17 mouse cellular contexts compared by ENCODE assay signal in the genomic region with DNA sequence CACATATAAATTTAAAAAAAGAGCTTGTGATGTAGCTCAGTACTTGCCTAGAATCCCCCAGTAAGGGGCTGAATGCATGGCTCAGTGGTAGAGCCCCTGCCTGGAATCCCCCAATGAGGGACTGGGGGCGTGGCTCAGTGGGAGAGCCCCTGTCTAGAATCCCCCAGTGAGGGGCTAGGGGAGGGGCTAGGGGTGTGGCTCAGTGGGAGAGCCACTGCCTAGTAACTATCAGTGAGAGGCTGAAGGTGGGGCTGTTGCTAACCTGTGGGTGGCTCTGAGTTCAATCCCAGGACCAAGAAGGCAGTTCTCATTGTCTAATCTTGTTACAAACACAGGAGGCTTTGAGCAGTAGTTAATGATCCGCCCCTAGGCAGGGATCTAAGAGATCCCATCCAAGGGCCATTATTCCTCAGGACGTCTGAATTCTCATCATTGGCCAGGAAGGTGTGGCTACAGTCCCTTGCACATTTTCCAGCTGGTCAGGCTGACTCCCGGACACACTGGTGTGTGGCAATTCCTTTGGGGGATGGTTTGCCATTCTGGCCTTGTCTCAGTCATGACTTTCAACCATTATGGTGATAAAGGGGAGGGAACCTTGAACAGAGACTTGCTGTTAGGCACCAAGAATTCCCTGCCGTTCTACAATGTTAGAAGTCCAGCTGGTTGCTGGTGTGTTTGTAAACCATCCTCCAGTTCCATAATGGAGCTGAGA. TPM values are rescaled to one million over a fixed set of nuclear protein-coding genes. Genes with fewer than 3 reads are reported as not detected.
A peak's percentile ranks its signal among the peaks of the same experiment; 100 is the strongest.
DNase-seq lines count a peak whose midpoint lies in the region; ATAC-seq and TF ChIP-seq lines count a peak whose summit lies in the region.
"Had no signal": no experiment of that assay in that cellular context is flagged by ENCODE, and none has a peak within 500 bp of the region (broad histone marks: within the 10 kb centered on the region; RNA-seq: fewer than 3 reads in every experiment).

No protein-coding gene starts in this region.

- no peaks in the 10 kb centered on the region for H3K9me3 ChIP-seq in heart, embryonic 13.5 days
- no peaks in the 10 kb centered on the region for H3K9me3 ChIP-seq in midbrain, embryonic 15.5 days
- H3K9me3 ChIP-seq in midbrain, postnatal 0 days (ENCODE audit: low read length), result no peaks in the 10 kb centered on the region
- no peaks in the 10 kb centered on the region for H3K9me3 ChIP-seq in liver, postnatal 0 days (ENCODE audit: low read length)
- H3K9me3 ChIP-seq: midbrain, embryonic 12.5 days had no signal

- no peak overlapping the region for H3K4me3 ChIP-seq in heart, embryonic 13.5 days
- H3K4me3 ChIP-seq in midbrain, embryonic 15.5 days, result no peak overlapping the region
- H3K4me3 ChIP-seq in midbrain, postnatal 0 days (ENCODE audit: low read depth, low read length), result no peak overlapping the region
- H3K4me3 ChIP-seq in liver, postnatal 0 days (ENCODE audit: low read depth, low read length), result no peak overlapping the region
- H3K4me3 ChIP-seq: left cerebral cortex, adult 2 months; midbrain, embryonic 12.5 days had no signal

- DNase-seq in heart, postnatal 14 days, result no peak
- no peak for DNase-seq in midbrain, postnatal 0 days (ENCODE audit: low spot score)
- peak; percentile 90 for DNase-seq in ZHBTc4 (ENCODE audit: low read depth, low spot score)
- DNase-seq in liver, postnatal 0 days, result peak; percentile 27
- DNase-seq: cerebellum, postnatal 10 days; kidney, postnatal 4 days; lung, adult 18-20 months; right cerebral cortex, postnatal 14 days had no signal

- peaks cover 4% of the 10 kb centered on the region for H3K4me1 ChIP-seq in heart, embryonic 13.5 days
- H3K4me1 ChIP-seq in midbrain, embryonic 15.5 days, result no peaks in the 10 kb centered on the region
- H3K4me1 ChIP-seq in midbrain, postnatal 0 days (ENCODE audit: insufficient read depth, low read length), result no peaks in the 10 kb centered on the region
- H3K4me1 ChIP-seq in liver, postnatal 0 days (ENCODE audit: insufficient read depth), result 0 out of 2 replicates have a peak, but pooled peaks cover 2% of the 10 kb centered on the region
- H3K4me1 ChIP-seq: midbrain, embryonic 12.5 days had no signal

- no peak for TF ChIP-seq EP300 in liver, postnatal 0 days (IDR thresholded peaks at IDR 0.05; ENCODE audit: low read depth)

- no peak overlapping the region for H3K9ac ChIP-seq in heart, embryonic 13.5 days
- no peak overlapping the region for H3K9ac ChIP-seq in midbrain, embryonic 15.5 days
- no peak overlapping the region for H3K9ac ChIP-seq in midbrain, postnatal 0 days (replicated peaks; ENCODE audit: low read length, poor library complexity, severe bottlenecking)
- H3K9ac ChIP-seq in liver, postnatal 0 days (replicated peaks), result no peak overlapping the region
- H3K9ac ChIP-seq: midbrain, embryonic 12.5 days had no signal

- TF ChIP-seq CTCF in midbrain, postnatal 0 days (IDR thresholded peaks at IDR 0.05), result no peak
- TF ChIP-seq CTCF in liver, postnatal 0 days (IDR thresholded peaks at IDR 0.05; ENCODE audit: low read depth), result no peak

- ATAC-seq in heart, embryonic 13.5 days (ENCODE audit: extremely low read depth, insufficient number of reproducible peaks, low FRiP score, low TSS enrichment), result 0 out of 2 replicates have a peak, but pooled peaks have one; percentile 34
- ATAC-seq in midbrain, embryonic 15.5 days (replicated peaks), result peak; percentile 33; the same call in 1 of the 2 replicates
- no peak for ATAC-seq in midbrain, postnatal 0 days (ENCODE audit: low FRiP score)
- ATAC-seq in liver, postnatal 0 days, result 0 out of 2 replicates have a peak, but pooled peaks have one; percentile 19
- ATAC-seq in erythroid progenitor cell, adult 5-6 weeks (replicated peaks; ENCODE audit: low FRiP score, poor library complexity, severe bottlenecking), result no peak
- no peak for ATAC-seq in megakaryocyte progenitor cell, adult 5-6 weeks (replicated peaks; ENCODE audit: poor library complexity)

- no peak overlapping the region for H3K4me2 ChIP-seq in heart, embryonic 13.5 days
- no peak overlapping the region for H3K4me2 ChIP-seq in midbrain, embryonic 15.5 days
- H3K4me2 ChIP-seq in midbrain, postnatal 0 days (ENCODE audit: low read depth, low read length, poor library complexity, severe bottlenecking), result no peak overlapping the region
- H3K4me2 ChIP-seq in liver, postnatal 0 days (ENCODE audit: low read depth, low read length), result no peak overlapping the region
- H3K4me2 ChIP-seq: heart, embryonic 11.5 days; midbrain, embryonic 12.5 days had no signal

- H3K27me3 ChIP-seq in heart, embryonic 13.5 days (replicated peaks), result no peaks in the 10 kb centered on the region
- H3K27me3 ChIP-seq in midbrain, embryonic 15.5 days (replicated peaks), result no peaks in the 10 kb centered on the region
- no peaks in the 10 kb centered on the region for H3K27me3 ChIP-seq in midbrain, postnatal 0 days (ENCODE audit: insufficient read depth, low read length)
- H3K27me3 ChIP-seq in liver, postnatal 0 days (ENCODE audit: insufficient read depth, low read length), result no peaks in the 10 kb centered on the region
- H3K27me3 ChIP-seq: midbrain, embryonic 12.5 days had no signal

- intact Hi-C loops in heart, postnatal 14 days (cut with DNase I), result no loop called here

- peaks cover 52% of the 10 kb centered on the region for H3K36me3 ChIP-seq in heart, embryonic 13.5 days
- H3K36me3 ChIP-seq in midbrain, embryonic 15.5 days (replicated peaks), result peaks cover 39% of the 10 kb centered on the region
- H3K36me3 ChIP-seq in midbrain, postnatal 0 days (ENCODE audit: insufficient read depth, low read length), result peaks cover 25% of the 10 kb centered on the region
- H3K36me3 ChIP-seq in liver, postnatal 0 days (replicated peaks; ENCODE audit: insufficient read depth, low read length), result peaks cover 30% of the 10 kb centered on the region

- no peak overlapping the region for H3K27ac ChIP-seq in heart, embryonic 13.5 days (replicated peaks)
- H3K27ac ChIP-seq in midbrain, embryonic 15.5 days, result no peak overlapping the region
- no peak overlapping the region for H3K27ac ChIP-seq in midbrain, postnatal 0 days (ENCODE audit: low read depth, low read length)
- H3K27ac ChIP-seq in liver, postnatal 0 days (ENCODE audit: low read depth), result no peak overlapping the region
- H3K27ac ChIP-seq: left cerebral cortex, adult 2 months; midbrain, embryonic 12.5 days had no signal

- WGBS in heart, embryonic 13.5 days, result 49% methylated on average over 5 of the region's 5 CpGs
- WGBS in midbrain, embryonic 15.5 days, result 59% methylated on average over 5 of the region's 5 CpGs
- WGBS in midbrain, postnatal 0 days, result 58% methylated on average over 5 of the region's 5 CpGs
- 58% methylated on average over 5 of the region's 5 CpGs for WGBS in liver, postnatal 0 days (ENCODE audit: insufficient replicate concordance)

RNA-seq across cellular contexts. Expression of gene Upk1a, which starts 2.6 kb away (rescaled TPM):
- 0.33 and 0.37 TPM in 2 replicates for polyA plus RNA-seq in heart, embryonic 13.5 days (2015; fragmentation: Nextera tagmentation; extraction: Ambion mirVana)
- under 1 TPM; 0.34 to 0.38 TPM for total RNA-seq in heart, postnatal 14 days (2021)
- polyA plus RNA-seq in midbrain, embryonic 15.5 days (2015; fragmentation: Nextera tagmentation; extraction: Ambion mirVana), result 0.51 and 0.58 TPM in 2 replicates
- 0.76 and 1.5 TPM in 2 replicates for total RNA-seq in midbrain, postnatal 0 days (2014; rRNA removed)
- 0.65 and 0.84 TPM in 2 replicates for polyA plus RNA-seq in midbrain, postnatal 0 days (2015; fragmentation: Nextera tagmentation; extraction: Ambion mirVana)
- polyA plus RNA-seq in liver, postnatal 0 days (2015; fragmentation: Nextera tagmentation; extraction: Ambion mirVana), result 0.07 and 0.14 TPM in 2 replicates
- total RNA-seq in erythroid progenitor cell, adult 5-6 weeks (2015; ENCODE audit: low replicate concordance), result not detected in 2 replicates
- 2.7 TPM in 1 of 2 replicates, not detected in the other for total RNA-seq in erythroid progenitor cell, adult 5-6 weeks (2017; ENCODE audit: low replicate concordance)
- 0.61 and 1.3 TPM in 2 replicates for total RNA-seq in megakaryocyte progenitor cell, adult 5-6 weeks (2015)
- total RNA-seq in megakaryocyte progenitor cell, adult 5-6 weeks (2017), result 0.14 TPM in 1 of 2 replicates, not detected in the other
- total RNA-seq: neutrophil, adult 5-6 weeks had no signal

RNA-seq across cellular contexts. Expression of gene Cox6b1, which starts 10.7 kb away (rescaled TPM):
- polyA plus RNA-seq in heart, embryonic 13.5 days (2015; fragmentation: Nextera tagmentation; extraction: Ambion mirVana), result 1,963 and 2,109 TPM in 2 replicates
- 1,000 to 10,000 TPM; 4,389 to 4,822 TPM for total RNA-seq in heart, postnatal 14 days (2021)
- polyA plus RNA-seq in midbrain, embryonic 15.5 days (2015; fragmentation: Nextera tagmentation; extraction: Ambion mirVana), result 1,061 and 1,083 TPM in 2 replicates
- total RNA-seq in midbrain, postnatal 0 days (2014; rRNA removed), result 310 and 337 TPM in 2 replicates
- polyA plus RNA-seq in midbrain, postnatal 0 days (2015; fragmentation: Nextera tagmentation; extraction: Ambion mirVana), result 1,351 and 1,409 TPM in 2 replicates
- 995 and 998 TPM in 2 replicates for polyA plus RNA-seq in liver, postnatal 0 days (2015; fragmentation: Nextera tagmentation; extraction: Ambion mirVana)
- 152 and 165 TPM in 2 replicates for total RNA-seq in erythroid progenitor cell, adult 5-6 weeks (2015; ENCODE audit: low replicate concordance)
- total RNA-seq in erythroid progenitor cell, adult 5-6 weeks (2017; ENCODE audit: low replicate concordance), result 128 and 263 TPM in 2 replicates
- total RNA-seq in megakaryocyte progenitor cell, adult 5-6 weeks (2015), result 325 and 346 TPM in 2 replicates
- total RNA-seq in megakaryocyte progenitor cell, adult 5-6 weeks (2017), result 428 and 592 TPM in 2 replicates

RNA-seq across cellular contexts. Expression of gene Zbtb32, which starts 16.5 kb away (rescaled TPM):
- 0.13 and 0.19 TPM in 2 replicates for polyA plus RNA-seq in heart, embryonic 13.5 days (2015; fragmentation: Nextera tagmentation; extraction: Ambion mirVana)
- not detected for total RNA-seq in heart, postnatal 14 days (2021)
- polyA plus RNA-seq in midbrain, embryonic 15.5 days (2015; fragmentation: Nextera tagmentation; extraction: Ambion mirVana), result 0.36 and 0.41 TPM in 2 replicates
- total RNA-seq in midbrain, postnatal 0 days (2014; rRNA removed), result not detected in 2 replicates
- polyA plus RNA-seq in midbrain, postnatal 0 days (2015; fragmentation: Nextera tagmentation; extraction: Ambion mirVana), result 0.22 and 0.39 TPM in 2 replicates
- polyA plus RNA-seq in liver, postnatal 0 days (2015; fragmentation: Nextera tagmentation; extraction: Ambion mirVana), result 0.53 and 1.2 TPM in 2 replicates
- not detected in 2 replicates for total RNA-seq in erythroid progenitor cell, adult 5-6 weeks (2015; ENCODE audit: low replicate concordance)
- 0.39 TPM in 1 of 2 replicates, not detected in the other for total RNA-seq in erythroid progenitor cell, adult 5-6 weeks (2017; ENCODE audit: low replicate concordance)
- total RNA-seq in megakaryocyte progenitor cell, adult 5-6 weeks (2015), result not detected in 2 replicates
- total RNA-seq in megakaryocyte progenitor cell, adult 5-6 weeks (2017), result not detected in 2 replicates
- total RNA-seq: left cerebral cortex, adult 2 months had no signal

RNA-seq across cellular contexts. Expression of gene Etv2, which starts 20.4 kb away (rescaled TPM):
- polyA plus RNA-seq in heart, embryonic 13.5 days (2015; fragmentation: Nextera tagmentation; extraction: Ambion mirVana), result 0.33 and 0.37 TPM in 2 replicates
- total RNA-seq in heart, postnatal 14 days (2021), result not detected
- polyA plus RNA-seq in midbrain, embryonic 15.5 days (2015; fragmentation: Nextera tagmentation; extraction: Ambion mirVana), result not detected in 2 replicates
- 1.2 TPM in 1 of 2 replicates, not detected in the other for total RNA-seq in midbrain, postnatal 0 days (2014; rRNA removed)
- polyA plus RNA-seq in midbrain, postnatal 0 days (2015; fragmentation: Nextera tagmentation; extraction: Ambion mirVana), result 0.15 TPM in 1 of 2 replicates, not detected in the other
- polyA plus RNA-seq in liver, postnatal 0 days (2015; fragmentation: Nextera tagmentation; extraction: Ambion mirVana), result not detected in 2 replicates
- total RNA-seq in erythroid progenitor cell, adult 5-6 weeks (2015; ENCODE audit: low replicate concordance), result not detected in 2 replicates
- not detected in 2 replicates for total RNA-seq in erythroid progenitor cell, adult 5-6 weeks (2017; ENCODE audit: low replicate concordance)
- total RNA-seq in megakaryocyte progenitor cell, adult 5-6 weeks (2015), result not detected in 2 replicates
- total RNA-seq in megakaryocyte progenitor cell, adult 5-6 weeks (2017), result not detected in 2 replicates
- total RNA-seq: left cerebral cortex, adult 2 months; neutrophil, adult 5-6 weeks had no signal
- polyA plus RNA-seq: inflammation-experienced regulatory T-cells, adult 6 months; midbrain, embryonic 12.5 days had no signal

RNA-seq across cellular contexts. Expression of gene Kmt2b, which starts 26.7 kb away (rescaled TPM):
- 4.4 and 5.7 TPM in 2 replicates for polyA plus RNA-seq in heart, embryonic 13.5 days (2015; fragmentation: Nextera tagmentation; extraction: Ambion mirVana)
- 10 to 100 TPM; 22.6 to 26.9 TPM for total RNA-seq in heart, postnatal 14 days (2021)
- 12.1 and 12.3 TPM in 2 replicates for polyA plus RNA-seq in midbrain, embryonic 15.5 days (2015; fragmentation: Nextera tagmentation; extraction: Ambion mirVana)
- total RNA-seq in midbrain, postnatal 0 days (2014; rRNA removed), result 38.8 and 39.5 TPM in 2 replicates
- polyA plus RNA-seq in midbrain, postnatal 0 days (2015; fragmentation: Nextera tagmentation; extraction: Ambion mirVana), result 5.3 and 8.3 TPM in 2 replicates
- 1.9 and 3.1 TPM in 2 replicates for polyA plus RNA-seq in liver, postnatal 0 days (2015; fragmentation: Nextera tagmentation; extraction: Ambion mirVana)
- total RNA-seq in erythroid progenitor cell, adult 5-6 weeks (2015; ENCODE audit: low replicate concordance), result 155 and 163 TPM in 2 replicates
- 47.9 and 48.0 TPM in 2 replicates for total RNA-seq in erythroid progenitor cell, adult 5-6 weeks (2017; ENCODE audit: low replicate concordance)
- total RNA-seq in megakaryocyte progenitor cell, adult 5-6 weeks (2015), result 72.2 and 99.8 TPM in 2 replicates
- total RNA-seq in megakaryocyte progenitor cell, adult 5-6 weeks (2017), result 11.7 and 14.5 TPM in 2 replicates

Comparison
In these comparisons a context has a peak if more than half of its experiments do, and no peak if none do; other contexts are left out.
1. ATAC-seq: peak in heart, embryonic 13.5 days (single experiment), midbrain, embryonic 15.5 days (single experiment) and liver, postnatal 0 days (single experiment); none in midbrain, postnatal 0 days (single experiment), erythroid progenitor cell, adult 5-6 weeks (single experiment) and megakaryocyte progenitor cell, adult 5-6 weeks (single experiment).
2. DNase-seq: peak in ZHBTc4 (single experiment) and liver, postnatal 0 days (single experiment); none in heart, postnatal 14 days (0 of 2) and midbrain, postnatal 0 days (single experiment).
3. RNA of gene Cox6b1, which starts 10.7 kb away (total RNA-seq): 4,389 to 4,822 TPM in heart, postnatal 14 days; 325 to 592 TPM in megakaryocyte progenitor cell, adult 5-6 weeks, 310 to 337 TPM in midbrain, postnatal 0 days and 128 to 263 TPM in erythroid progenitor cell, adult 5-6 weeks; every median in the first group is over 4 times any median in the second.